Mouse (Mus musculus) intestine, embryonic 15.5 days (tissue): ENCODE results near the gene Apbb2. TPM values are rescaled to one million over a fixed set of nuclear protein-coding genes. Genes with fewer than 3 reads are reported as not detected.
A peak's percentile ranks its signal among the peaks of the same experiment; 100 is the strongest.

Experiments
- ATAC-seq: fragments of 200-750 bp; cut with Nextera tagmentation; 2 replicates; pipeline ENCODE4 v1.8.0; 2017; ENCODE audit warnings: moderate TSS enrichment, moderate library complexity
- H3K27ac ChIP-seq: fragments of 300-500 bp; sonication (generic); 2 replicates; pipeline ENCODE4 v1.5.1; 2015; ENCODE audit warnings: mild to moderate bottlenecking, inconsistent platforms
- H3K27me3 ChIP-seq: fragments of 300-500 bp; sonication (generic); replicated peaks from 2 replicates; pipeline ENCODE4 v1.6.1; 2015; ENCODE audit warnings: inconsistent platforms
- H3K36me3 ChIP-seq: fragments of 300-500 bp; sonication (generic); 2 replicates; pipeline ENCODE4 v1.6.1; 2015; ENCODE audit warnings: inconsistent platforms
- H3K4me1 ChIP-seq: fragments of 300-500 bp; sonication (generic); replicated peaks from 2 replicates; pipeline ENCODE4 v1.6.1; 2015; ENCODE audit warnings: inconsistent platforms
- H3K4me2 ChIP-seq: fragments of 300-500 bp; sonication (generic); replicated peaks from 2 replicates; pipeline ENCODE4 v1.6.1; 2015; ENCODE audit warnings: mild to moderate bottlenecking, inconsistent platforms
- H3K4me3 ChIP-seq: fragments of 300-500 bp; sonication (generic); replicated peaks from 2 replicates; pipeline ENCODE4 v1.5.1; 2015; ENCODE audit warnings: inconsistent platforms
- H3K9ac ChIP-seq: fragments of 300-500 bp; sonication (generic); 2 replicates; pipeline ENCODE4 v1.6.1; 2015; ENCODE audit warnings: inconsistent platforms
- H3K9me3 ChIP-seq: fragments of 300-500 bp; sonication (generic); 2 replicates; pipeline ENCODE4 v1.6.1; 2016; ENCODE audit warnings: inconsistent platforms
- WGBS: fragments of 180-500 bp; shearing (Covaris S2); methylation state at CpG from one replicate; pipeline ENCODE4 v1.1.7; 2015; 5-methylcytosine and 5-hydroxymethylcytosine counted together
- polyA plus RNA-seq: library from polyadenylated mRNA; unstranded; fragments of >200 nt; fragmentation: Nextera tagmentation; extraction: Ambion mirVana; gene quantifications from 2 replicates; pipeline ENCODE4 v1.2.1, GENCODE M21; 2015

Gene Apbb2
- polyA plus RNA-seq, 1 experiment from 2014 or later, result 35.4 TPM

GRCm38 (mm10) chr5:66492563-66492960 lies 126.0 kb downstream of the Apbb2 start:
- WGBS, result 77% methylated on average over 4 of the region's 4 CpGs

GRCm38 (mm10) chr5:66491907-66492562 lies 126.5 kb downstream of the Apbb2 start:
- Histone ChIP-seq H3K4me3 (no peak overlapping the region), H3K9ac (no peak overlapping the region), H3K4me2 (no peak overlapping the region), H3K9me3 (no peaks in the 10 kb centered on the region), H3K4me1 (peaks cover 9% of the 10 kb centered on the region; the same call in 1 of the 2 replicates), H3K36me3 (no peaks in the 10 kb centered on the region), H3K27ac (no peak overlapping the region), H3K27me3 (no peaks in the 10 kb centered on the region)
- ATAC-seq, result peak; percentile 52
- WGBS, result 79% methylated on average over 14 of the region's 14 CpGs

More at GRCm38 (mm10) chr5:66492563-66492960, 126.0 kb downstream of the Apbb2 start:
- H3K4me1 ChIP-seq, result peaks cover 9% of the 10 kb centered on the region; the same call in 1 of the 2 replicates
- no peak overlapping the region for H3K27ac ChIP-seq
- no peak overlapping the region for H3K4me2 ChIP-seq
- H3K27me3 ChIP-seq, result no peaks in the 10 kb centered on the region
- no peaks in the 10 kb centered on the region for H3K36me3 ChIP-seq
- no peaks in the 10 kb centered on the region for H3K9me3 ChIP-seq
- H3K9ac ChIP-seq, result no peak overlapping the region
- no peak for ATAC-seq
- H3K4me3 ChIP-seq, result no peak overlapping the region

- ATAC-seq, result no peak
- Histone ChIP-seq H3K4me3 (no peak overlapping the region), H3K9ac (no peak overlapping the region), H3K9me3 (no peaks in the 10 kb centered on the region), H3K36me3 (no peaks in the 10 kb centered on the region), H3K27me3 (no peaks in the 10 kb centered on the region), H3K4me2 (no peak overlapping the region), H3K27ac (no peak overlapping the region), H3K4me1 (no peaks in the 10 kb centered on the region)
- WGBS, result 63% methylated on average over 7 of the region's 7 CpGs
Measured at GRCm38 (mm10) chr5:66486028-66486427, 132.6 kb downstream of the Apbb2 start.

- no peaks in the 10 kb centered on the region for H3K9me3 ChIP-seq
- H3K4me2 ChIP-seq, result no peak overlapping the region
- no peak overlapping the region for H3K27ac ChIP-seq
- no peaks in the 10 kb centered on the region for H3K4me1 ChIP-seq
- H3K4me3 ChIP-seq, result no peak overlapping the region
- no peak for ATAC-seq
- H3K36me3 ChIP-seq, result no peaks in the 10 kb centered on the region
- H3K9ac ChIP-seq, result no peak overlapping the region
- 80% methylated on average over 10 of the region's 10 CpGs for WGBS
- H3K27me3 ChIP-seq, result no peaks in the 10 kb centered on the region
Measured at GRCm38 (mm10) chr5:66476266-66476665, 142.3 kb downstream of the Apbb2 start.

- H3K27ac ChIP-seq, result no peak overlapping the region
- H3K36me3 ChIP-seq, result no peaks in the 10 kb centered on the region
- H3K9me3 ChIP-seq, result no peaks in the 10 kb centered on the region
- H3K4me3 ChIP-seq, result no peak overlapping the region
- 88% methylated on average over 6 of the region's 6 CpGs for whole genome bisulfite sequencing
- H3K4me2 ChIP-seq, result no peak overlapping the region
- no peaks in the 10 kb centered on the region for H3K4me1 ChIP-seq
- H3K27me3 ChIP-seq, result no peaks in the 10 kb centered on the region
- no peak overlapping the region for H3K9ac ChIP-seq
- no peak for ATAC-seq
Measured at GRCm38 (mm10) chr5:66475824-66476223, 142.8 kb downstream of the Apbb2 start.

GRCm38 (mm10) chr5:66474153-66474552 lies 144.4 kb downstream of the Apbb2 start:
- Histone ChIP-seq H3K4me3 (no peak overlapping the region), H3K27ac (no peak overlapping the region), H3K9me3 (no peaks in the 10 kb centered on the region), H3K27me3 (no peaks in the 10 kb centered on the region), H3K4me2 (no peak overlapping the region), H3K9ac (no peak overlapping the region), H3K36me3 (no peaks in the 10 kb centered on the region), H3K4me1 (no peaks in the 10 kb centered on the region)
- WGBS, result 69% methylated on average over 11 of the region's 11 CpGs
- ATAC-seq, result no peak

- WGBS, result 65% methylated on average over 12 of the region's 12 CpGs
- no peaks in the 10 kb centered on the region for H3K27me3 ChIP-seq
- ATAC-seq, result peak; percentile 71
Measured at GRCm38 (mm10) chr5:66473599-66473998, 145.0 kb downstream of the Apbb2 start.

GRCm38 (mm10) chr5:66470837-66471236 lies 147.7 kb downstream of the Apbb2 start:
- H3K4me2 ChIP-seq, result no peak overlapping the region
- no peaks in the 10 kb centered on the region for H3K36me3 ChIP-seq
- ATAC-seq, result no peak
- no peak overlapping the region for H3K4me3 ChIP-seq
- H3K9me3 ChIP-seq, result no peaks in the 10 kb centered on the region
- no peaks in the 10 kb centered on the region for H3K4me1 ChIP-seq
- no peak overlapping the region for H3K9ac ChIP-seq
- no peaks in the 10 kb centered on the region for H3K27me3 ChIP-seq
- 78% methylated on average over 5 of the region's 5 CpGs for WGBS
- H3K27ac ChIP-seq, result no peak overlapping the region

More at GRCm38 (mm10) chr5:66473599-66473998, 145.0 kb downstream of the Apbb2 start:
- H3K36me3 ChIP-seq, result no peaks in the 10 kb centered on the region
- H3K27ac ChIP-seq, result no peak overlapping the region
- H3K9me3 ChIP-seq, result no peaks in the 10 kb centered on the region
- H3K4me1 ChIP-seq, result no peaks in the 10 kb centered on the region
- no peak overlapping the region for H3K4me3 ChIP-seq
- H3K4me2 ChIP-seq, result no peak overlapping the region
- no peak overlapping the region for H3K9ac ChIP-seq

- Histone ChIP-seq H3K4me3 (no peak overlapping the region), H3K9me3 (no peaks in the 10 kb centered on the region), H3K27me3 (no peaks in the 10 kb centered on the region), H3K9ac (no peak overlapping the region), H3K4me1 (no peaks in the 10 kb centered on the region), H3K36me3 (no peaks in the 10 kb centered on the region), H3K27ac (no peak overlapping the region), H3K4me2 (no peak overlapping the region)
- ATAC-seq, result no peak
- 83% methylated on average over 11 of the region's 11 CpGs for WGBS
Measured at GRCm38 (mm10) chr5:66469685-66470084, 148.9 kb downstream of the Apbb2 start.

GRCm38 (mm10) chr5:66468331-66469001 lies 150.1 kb downstream of the Apbb2 start:
- Histone ChIP-seq H3K4me3 (no peak overlapping the region), H3K4me2 (no peak overlapping the region), H3K27ac (no peak overlapping the region), H3K27me3 (no peaks in the 10 kb centered on the region), H3K9me3 (no peaks in the 10 kb centered on the region), H3K9ac (no peak overlapping the region), H3K4me1 (no peaks in the 10 kb centered on the region), H3K36me3 (no peaks in the 10 kb centered on the region)
- WGBS, result 72% methylated on average over 4 of the region's 4 CpGs
- ATAC-seq, result no peak

GRCm38 (mm10) chr5:66462665-66463064 lies 155.9 kb downstream of the Apbb2 start:
- H3K4me2 ChIP-seq, result no peak overlapping the region
- 65% methylated on average over 8 of the region's 8 CpGs for WGBS
- H3K4me3 ChIP-seq, result no peak overlapping the region
- H3K9me3 ChIP-seq, result no peaks in the 10 kb centered on the region
- H3K9ac ChIP-seq, result no peak overlapping the region
- no peak for ATAC-seq
- no peaks in the 10 kb centered on the region for H3K36me3 ChIP-seq
- no peak overlapping the region for H3K27ac ChIP-seq
- 0 out of 2 replicates have a peak, but pooled peaks cover 4% of the 10 kb centered on the region for H3K4me1 ChIP-seq
- H3K27me3 ChIP-seq, result no peaks in the 10 kb centered on the region

GRCm38 (mm10) chr5:66458851-66459250 lies 159.7 kb downstream of the Apbb2 start:
- H3K4me1 ChIP-seq, result 0 out of 2 replicates have a peak, but pooled peaks cover 4% of the 10 kb centered on the region
- H3K27me3 ChIP-seq, result no peaks in the 10 kb centered on the region
- WGBS, result 60% methylated on average over 5 of the region's 5 CpGs
- no peak overlapping the region for H3K4me3 ChIP-seq
- H3K36me3 ChIP-seq, result no peaks in the 10 kb centered on the region
- no peaks in the 10 kb centered on the region for H3K9me3 ChIP-seq
- peak; percentile 45; the same call in 1 of the 2 replicates for ATAC-seq
- H3K27ac ChIP-seq, result no peak overlapping the region
- H3K9ac ChIP-seq, result no peak overlapping the region
- no peak overlapping the region for H3K4me2 ChIP-seq
